Mouse (Mus musculus) hindbrain, embryonic 11.5 days (tissue): ENCODE results near the gene Nvl. TPM values are rescaled to one million over a fixed set of nuclear protein-coding genes. Genes with fewer than 3 reads are reported as not detected.

Experiments used
- ATAC-seq: fragments of 200-750 bp; cut with Nextera tagmentation; 2 replicates; pipeline ENCODE4 v1.8.0; 2017; ENCODE audit warnings: mild to moderate bottlenecking, moderate TSS enrichment, moderate library complexity; ENCODE audit not compliant: low FRiP score
- DNase-seq: peaks from one replicate; pipeline ENCODE4 v3.0.0-alpha.2; 2015; ENCODE audit warnings: low spot score
- H3K27ac ChIP-seq: fragments of 300-500 bp; sonication (generic); 2 replicates; pipeline ENCODE4 v1.5.1; 2014; ENCODE audit warnings: mild to moderate bottlenecking, low read depth, low read length
- H3K27me3 ChIP-seq: fragments of 300-500 bp; sonication (generic); 2 replicates; pipeline ENCODE4 v1.6.1; 2014; ENCODE audit warnings: mild to moderate bottlenecking, low read length, moderate library complexity, mixed read lengths; ENCODE audit not compliant: control insufficient read depth, insufficient read depth
- H3K36me3 ChIP-seq: fragments of 300-500 bp; sonication (generic); 2 replicates; pipeline ENCODE4 v1.6.1; 2014; ENCODE audit warnings: mild to moderate bottlenecking, low read length, moderate library complexity, mixed read lengths; ENCODE audit not compliant: control insufficient read depth, insufficient read depth
- H3K4me1 ChIP-seq: fragments of 300-500 bp; sonication (generic); replicated peaks from 2 replicates; pipeline ENCODE4 v1.6.1; 2014; ENCODE audit warnings: low read length, mixed read lengths; ENCODE audit not compliant: control insufficient read depth, insufficient read depth
- H3K4me2 ChIP-seq: fragments of 300-500 bp; sonication (generic); replicated peaks from 2 replicates; pipeline ENCODE4 v1.6.1; 2014; ENCODE audit warnings: mild to moderate bottlenecking, low read depth, low read length
- H3K4me3 ChIP-seq: fragments of 300-500 bp; sonication (generic); 2 replicates; pipeline ENCODE4 v1.5.1; 2014; ENCODE audit warnings: low read depth, low read length
- H3K9ac ChIP-seq: fragments of 300-500 bp; sonication (generic); 2 replicates; pipeline ENCODE4 v1.6.1; 2014; ENCODE audit warnings: low read depth, low read length
- H3K9me3 ChIP-seq: fragments of 300-500 bp; sonication (generic); 2 replicates; pipeline ENCODE4 v1.6.1; 2016; ENCODE audit warnings: low read length; ENCODE audit not compliant: control insufficient read depth
- WGBS: fragments of 180-500 bp; shearing (Covaris S2); extraction: QIAGEN DNeasy Blood & Tissue Kit; methylation state at CpG from one replicate; pipeline ENCODE4 v1.1.7; 2014; 5-methylcytosine and 5-hydroxymethylcytosine counted together
- polyA plus RNA-seq: library from polyadenylated mRNA; unstranded; fragments of >200 nt; fragmentation: Nextera tagmentation; extraction: Ambion mirVana; gene quantifications from 2 replicates; pipeline ENCODE4 v1.2.1, GENCODE M21; 2014

The Nvl gene
- polyA plus RNA-seq, 1 experiment from 2014 or later, result 38.5 TPM

- Histone ChIP-seq H3K9me3 (no peaks in the 10 kb centered on the region), H3K4me1 (no peaks in the 10 kb centered on the region), H3K36me3 (no peaks in the 10 kb centered on the region), H3K4me2 (no peak overlapping the region), H3K4me3 (no peak overlapping the region), H3K27ac (no peak overlapping the region), H3K9ac (no peak overlapping the region), H3K27me3 (no peaks in the 10 kb centered on the region)
- peak; percentile 10 for DNase-seq
- ATAC-seq, result no peak
- 68% methylated on average over 3 of the region's 3 CpGs for WGBS
Measured at GRCm38 (mm10) chr1:181061784-181062485, 82.1 kb downstream of the Nvl start.

- no peak for ATAC-seq
- WGBS, result 81% methylated on average over 4 of the region's 4 CpGs
Measured at GRCm38 (mm10) chr1:181052898-181053297, 91.1 kb downstream of the Nvl start.

GRCm38 (mm10) chr1:181050937-181051336 lies 93.1 kb downstream of the Nvl start, which contains the start of gene 9130409I23Rik:
Gene 9130409I23Rik (plus strand): TSS chr1:181051237.
- H3K27me3 ChIP-seq, result no peaks in the 10 kb centered on the region
- no peak within 1 kb of the TSS for H3K4me2 ChIP-seq
- H3K4me3 ChIP-seq, result no peak within 1 kb of the TSS
- no peak within 1 kb of the TSS for H3K9ac ChIP-seq
- ATAC-seq (no peak), DNase-seq (no peak)
- H3K9me3 ChIP-seq, result no peaks in the 10 kb centered on the region
- H3K4me1 ChIP-seq, result no peaks in the 10 kb centered on the region
- no peak within 1 kb of the TSS for H3K27ac ChIP-seq
- H3K36me3 ChIP-seq, result no peaks in the 10 kb centered on the region
- WGBS, result 88% methylated on average over 6 of the region's 6 CpGs

More at GRCm38 (mm10) chr1:181052898-181053297, 91.1 kb downstream of the Nvl start:
- H3K36me3 ChIP-seq, result no peaks in the 10 kb centered on the region
- H3K4me1 ChIP-seq, result no peaks in the 10 kb centered on the region
- H3K27ac ChIP-seq, result no peak overlapping the region
- no peak overlapping the region for H3K4me2 ChIP-seq
- no peaks in the 10 kb centered on the region for H3K9me3 ChIP-seq
- DNase-seq, result no peak
- no peaks in the 10 kb centered on the region for H3K27me3 ChIP-seq
- H3K9ac ChIP-seq, result no peak overlapping the region
- H3K4me3 ChIP-seq, result no peak overlapping the region

GRCm38 (mm10) chr1:181049328-181049842 lies 94.6 kb downstream of the Nvl start:
- Histone ChIP-seq H3K36me3 (no peaks in the 10 kb centered on the region), H3K27me3 (no peaks in the 10 kb centered on the region), H3K4me1 (no peaks in the 10 kb centered on the region), H3K9me3 (no peaks in the 10 kb centered on the region), H3K27ac (no peak overlapping the region), H3K4me3 (no peak overlapping the region), H3K9ac (no peak overlapping the region), H3K4me2 (no peak overlapping the region)
- ATAC-seq (no peak), DNase-seq (peak; percentile 4)

- Histone ChIP-seq H3K27ac (no peak overlapping the region), H3K4me2 (no peak overlapping the region), H3K27me3 (no peaks in the 10 kb centered on the region), H3K4me1 (no peaks in the 10 kb centered on the region), H3K9ac (no peak overlapping the region), H3K9me3 (no peaks in the 10 kb centered on the region), H3K36me3 (no peaks in the 10 kb centered on the region), H3K4me3 (no peak overlapping the region)
- 50% methylated on average over 1 of the region's 1 CpGs for WGBS
- DNase-seq, result no peak
- no peak for ATAC-seq
Measured at GRCm38 (mm10) chr1:181047520-181047919, 96.5 kb downstream of the Nvl start.

GRCm38 (mm10) chr1:181039652-181040051 lies 104.4 kb downstream of the Nvl start:
- H3K27ac ChIP-seq, result no peak overlapping the region
- no peak overlapping the region for H3K9ac ChIP-seq
- ATAC-seq, result no peak
- no peaks in the 10 kb centered on the region for H3K36me3 ChIP-seq
- no peak overlapping the region for H3K4me3 ChIP-seq
- no peaks in the 10 kb centered on the region for H3K27me3 ChIP-seq
- no peaks in the 10 kb centered on the region for H3K9me3 ChIP-seq
- WGBS, result 14% methylated on average over 4 of the region's 4 CpGs
- peak; percentile 56 for DNase-seq
- H3K4me1 ChIP-seq, result no peaks in the 10 kb centered on the region
- no peak overlapping the region for H3K4me2 ChIP-seq

GRCm38 (mm10) chr1:181037623-181038022 lies 106.4 kb downstream of the Nvl start:
- ATAC-seq, result no peak
- 83% methylated on average over 4 of the region's 4 CpGs for WGBS
- H3K4me1 ChIP-seq, result no peaks in the 10 kb centered on the region

More at GRCm38 (mm10) chr1:181037623-181038022, 106.4 kb downstream of the Nvl start:
- H3K36me3 ChIP-seq, result no peaks in the 10 kb centered on the region
- H3K27ac ChIP-seq, result no peak overlapping the region
- no peak overlapping the region for H3K9ac ChIP-seq
- H3K4me2 ChIP-seq, result no peak overlapping the region
- H3K9me3 ChIP-seq, result no peaks in the 10 kb centered on the region
- DNase-seq, result no peak
- H3K27me3 ChIP-seq, result no peaks in the 10 kb centered on the region
- no peak overlapping the region for H3K4me3 ChIP-seq
